Mouse (Mus musculus): ENCODE measurements at regions not wholly inside any gene's neighbourhood (a gene's known extent, or its start where the extent isn't known, plus 50 kb on each side); places are given as distances from the start of the nearest gene placed in this dataset.

DNA sequence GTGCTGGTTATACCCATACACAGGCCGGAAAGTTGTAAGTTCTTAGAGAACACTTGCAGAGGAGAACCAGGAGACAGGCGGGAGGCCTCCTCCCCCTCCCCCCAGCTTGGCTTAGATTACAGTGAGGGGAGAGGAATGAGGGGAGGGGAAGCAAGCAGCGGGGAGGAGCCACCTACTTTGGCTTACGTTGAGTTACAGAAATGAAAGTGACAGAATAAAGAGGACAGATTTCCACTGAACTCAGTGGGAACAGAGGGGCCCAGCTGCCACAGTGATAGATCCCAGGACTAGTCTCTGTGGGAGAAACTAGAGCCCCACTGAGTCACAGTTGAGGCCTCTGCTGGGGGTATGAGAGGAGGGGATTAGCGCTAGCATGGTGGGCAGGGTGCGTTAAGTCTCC, 86.5 kb upstream of the Gm11983 start:
- DNase-seq, result peak; percentile 33

DNA sequence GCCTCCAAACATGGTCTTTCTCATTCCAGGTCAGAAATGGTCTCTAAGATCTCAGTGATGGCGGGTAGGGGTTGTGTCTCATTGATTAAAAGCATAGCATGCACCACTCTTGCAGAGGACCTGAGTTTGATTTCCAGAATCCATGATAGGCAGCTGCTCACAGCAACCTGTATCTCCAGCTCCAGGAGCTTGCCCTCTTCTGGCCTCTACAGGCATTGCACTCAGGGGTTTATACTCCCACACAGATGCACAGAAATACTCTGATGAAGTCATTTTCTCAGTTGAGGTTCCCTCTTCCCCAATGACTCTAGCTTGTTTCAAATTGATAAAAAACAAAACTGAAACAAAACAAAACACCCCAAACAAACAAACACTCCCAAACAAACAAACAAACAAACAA, 81.1 kb upstream of the Gm11983 start:
- DNase-seq, result no peak

DNA sequence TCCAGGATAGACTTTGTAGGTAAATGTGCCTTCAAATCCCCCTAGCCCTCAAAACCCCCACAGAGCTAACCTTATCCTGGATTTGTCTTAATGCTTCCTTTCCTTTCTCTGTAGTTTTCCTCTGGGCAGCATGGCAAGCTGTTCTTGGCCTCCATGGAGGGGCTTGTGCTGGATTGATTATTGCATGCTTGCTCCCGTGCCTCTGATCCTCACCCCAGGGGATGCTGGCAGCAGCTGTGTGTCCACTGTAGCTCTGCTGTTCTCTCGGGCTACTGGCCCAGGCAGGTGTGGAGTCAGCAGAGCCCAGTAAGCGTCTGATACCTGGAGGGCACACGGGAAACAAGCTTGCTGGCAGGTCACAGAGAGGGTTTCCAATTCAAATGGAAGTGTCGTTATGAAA, 68.2 kb upstream of the Gm11983 start:
- DNase-seq, result no peak

DNA sequence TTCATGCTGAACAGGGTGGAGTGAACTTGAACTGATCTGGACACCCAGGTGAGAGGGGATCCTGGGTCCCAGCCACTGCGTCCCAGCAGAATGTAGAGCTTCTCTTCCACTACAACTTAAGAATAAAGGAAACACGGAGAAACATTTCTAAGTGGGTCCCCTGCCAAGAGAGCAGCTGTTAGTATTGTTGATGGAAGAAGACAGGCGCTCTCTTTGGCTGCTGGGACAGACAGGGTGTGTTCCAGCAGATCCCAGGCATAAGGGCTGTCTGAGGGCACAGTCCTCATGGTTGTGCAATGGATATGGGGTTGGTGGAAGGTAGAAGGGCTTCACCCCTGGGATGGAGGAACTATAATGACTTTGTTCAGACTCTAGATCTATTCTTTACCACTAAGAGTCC, 65.5 kb upstream of the Gm11983 start:
- no peak for DNase-seq

DNA sequence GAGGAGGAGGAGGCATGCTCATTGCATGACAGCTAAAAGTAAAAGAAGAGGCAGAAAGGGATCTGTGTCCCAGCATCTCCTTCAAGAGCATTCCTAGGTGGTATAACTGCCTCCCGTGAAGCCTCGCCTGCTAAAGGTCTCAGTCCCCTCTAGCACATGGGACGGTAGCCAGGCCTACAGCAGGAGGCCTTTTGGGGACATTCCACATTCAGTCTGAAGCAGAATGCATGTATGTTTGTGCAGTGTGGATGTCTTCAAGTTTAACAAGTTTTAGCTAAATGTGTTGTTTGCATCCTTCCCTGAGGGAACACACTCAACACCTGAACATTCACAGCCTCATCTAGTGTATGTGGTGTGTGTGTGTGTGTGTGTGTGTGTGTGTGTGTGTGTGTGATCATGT, 64.8 kb upstream of the Gm11983 start:
- no peak for DNase-seq

DNA sequence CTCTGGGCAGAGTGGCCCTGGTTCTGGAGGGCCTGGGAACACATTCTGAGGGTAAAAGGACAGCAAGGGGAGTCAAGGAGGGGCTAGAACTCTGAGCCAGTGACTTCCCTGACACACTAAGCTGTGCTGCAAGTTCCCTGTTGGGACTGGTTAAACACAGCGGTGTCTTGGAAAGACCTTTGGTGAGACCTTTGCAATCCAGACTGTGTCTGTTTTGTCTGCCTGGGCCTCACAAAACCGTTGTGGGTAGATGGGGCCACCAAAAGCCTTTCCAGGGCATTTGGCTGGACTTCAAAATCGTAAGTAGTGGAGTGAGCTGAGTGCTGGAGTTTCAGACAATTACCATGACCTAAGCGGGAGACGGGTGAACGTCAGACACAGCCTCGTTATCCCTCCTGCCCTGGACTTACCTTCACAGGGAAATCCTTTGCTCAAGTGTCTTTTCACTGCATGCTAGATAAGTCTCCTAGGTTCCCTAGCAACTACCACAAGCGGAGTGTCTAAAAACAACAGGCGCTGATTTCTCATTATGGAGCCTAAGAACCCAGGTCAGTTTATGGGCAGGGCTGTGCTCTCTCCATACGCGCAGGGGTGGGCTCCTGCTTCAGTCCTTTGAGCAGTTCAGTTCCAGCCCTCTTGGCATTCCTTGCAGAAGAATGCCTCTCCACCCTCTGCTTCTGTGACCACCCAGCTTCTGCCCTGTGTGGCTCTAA, 63.5 kb upstream of the Gm11983 start:
- DNase-seq, result no peak

DNA sequence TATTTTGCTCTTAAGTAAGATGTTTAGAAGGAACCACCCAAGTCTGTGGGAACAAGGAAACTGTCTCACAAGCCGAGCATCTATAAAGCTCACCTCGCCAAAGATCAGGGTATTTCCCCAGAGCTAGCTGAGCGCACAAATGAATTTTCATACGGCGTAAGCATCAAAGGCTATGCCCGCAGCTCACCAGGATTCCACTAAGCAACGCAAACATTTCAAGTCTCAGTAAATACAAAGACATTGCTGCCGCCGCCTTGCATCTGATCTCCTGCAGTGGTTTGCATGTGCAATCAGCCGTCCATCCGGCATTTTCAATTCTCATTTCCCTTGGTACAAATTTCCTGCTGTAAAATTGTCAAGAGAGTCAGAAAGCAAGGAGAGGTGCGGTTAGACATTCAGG, 62.9 kb upstream of the Gm11983 start:
- no peak for DNase-seq

DNA sequence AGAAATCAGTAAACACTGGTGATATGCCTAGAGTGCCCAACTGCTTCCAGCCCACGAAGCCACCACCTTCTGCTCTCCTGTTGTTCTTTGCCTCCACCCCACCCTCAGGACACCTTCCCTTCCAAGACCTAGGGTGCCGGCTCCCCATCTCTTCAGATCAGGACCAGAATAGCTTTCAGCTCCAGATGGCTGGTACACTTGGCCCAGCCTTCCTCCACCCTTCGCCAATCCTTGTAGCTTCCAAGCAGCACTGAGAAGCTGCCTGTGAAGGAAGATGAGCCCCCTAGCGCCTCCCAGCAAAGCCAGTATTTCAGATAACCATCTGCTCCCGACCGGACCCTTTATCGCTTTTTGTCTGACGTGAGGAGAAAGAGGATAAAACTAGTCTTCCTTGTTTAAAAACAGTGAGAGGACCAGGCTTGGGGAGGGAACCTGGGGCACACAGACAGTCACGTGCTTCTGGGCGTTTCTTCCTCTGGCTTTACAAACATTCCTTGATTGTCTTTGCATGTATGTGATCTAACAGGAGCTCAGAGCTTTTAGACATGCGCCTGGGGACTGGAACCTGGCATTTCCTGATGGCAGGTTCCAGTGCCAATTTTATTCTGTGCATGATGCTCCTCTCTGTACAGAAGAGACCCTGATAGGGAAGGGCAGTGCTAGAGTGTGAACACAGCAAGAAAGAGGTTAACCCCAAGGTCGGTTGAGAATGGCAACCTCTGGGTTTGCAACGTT, 62.0 kb upstream of the Gm11983 start:
- no peak for DNase-seq

DNA sequence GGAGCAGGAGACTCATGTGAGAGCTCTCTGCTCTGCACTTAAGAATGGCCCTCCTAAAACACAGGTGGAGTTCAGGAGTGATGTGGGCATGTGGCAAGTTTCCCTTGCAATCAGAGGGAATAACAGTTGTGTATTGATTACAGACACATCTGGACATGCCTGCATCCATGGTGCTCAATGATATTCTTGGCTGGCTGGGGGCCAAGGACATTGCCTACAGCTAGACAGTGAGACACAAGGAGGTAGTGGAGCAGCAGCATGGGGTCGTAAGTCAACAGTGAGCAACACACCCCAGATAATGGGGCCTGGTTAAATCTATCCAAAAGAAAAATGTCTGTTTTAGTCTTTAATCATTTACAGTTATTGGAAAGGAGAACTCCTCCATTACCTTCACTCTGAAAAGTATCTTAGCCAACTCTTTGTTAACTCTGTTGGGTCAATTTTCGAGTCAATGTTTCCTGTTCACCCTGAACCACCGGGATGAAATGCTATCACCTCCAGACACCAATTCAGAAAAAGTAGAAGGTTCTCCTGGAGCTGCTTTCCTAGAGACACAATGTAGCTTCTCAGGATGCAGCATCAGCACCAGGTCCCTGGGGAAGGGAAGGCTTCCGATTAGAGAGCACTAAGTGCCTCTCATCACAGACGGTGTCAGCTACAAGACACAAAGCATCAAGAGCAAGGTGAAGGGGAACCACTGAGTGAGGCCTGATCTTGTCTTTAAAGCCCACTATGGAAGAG, 61.1 kb upstream of the Gm11983 start:
- no peak for DNase-seq

DNA sequence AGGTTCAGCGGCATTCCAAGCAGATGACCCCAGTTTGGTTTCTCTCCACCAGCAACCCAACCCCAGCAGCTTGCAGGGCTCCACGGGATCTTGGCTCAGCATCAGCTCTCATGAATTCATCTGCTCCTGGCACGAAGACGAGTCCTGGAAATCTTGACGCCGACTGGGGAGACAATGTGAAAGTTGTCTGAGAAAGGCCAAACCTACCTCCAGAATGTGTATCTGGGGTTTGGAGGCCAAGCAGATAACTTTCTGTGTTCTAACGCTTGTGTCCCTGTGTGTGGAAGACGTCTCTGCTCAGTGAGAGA, 58.3 kb upstream of the Gm11983 start:
- DNase-seq, result no peak

DNA sequence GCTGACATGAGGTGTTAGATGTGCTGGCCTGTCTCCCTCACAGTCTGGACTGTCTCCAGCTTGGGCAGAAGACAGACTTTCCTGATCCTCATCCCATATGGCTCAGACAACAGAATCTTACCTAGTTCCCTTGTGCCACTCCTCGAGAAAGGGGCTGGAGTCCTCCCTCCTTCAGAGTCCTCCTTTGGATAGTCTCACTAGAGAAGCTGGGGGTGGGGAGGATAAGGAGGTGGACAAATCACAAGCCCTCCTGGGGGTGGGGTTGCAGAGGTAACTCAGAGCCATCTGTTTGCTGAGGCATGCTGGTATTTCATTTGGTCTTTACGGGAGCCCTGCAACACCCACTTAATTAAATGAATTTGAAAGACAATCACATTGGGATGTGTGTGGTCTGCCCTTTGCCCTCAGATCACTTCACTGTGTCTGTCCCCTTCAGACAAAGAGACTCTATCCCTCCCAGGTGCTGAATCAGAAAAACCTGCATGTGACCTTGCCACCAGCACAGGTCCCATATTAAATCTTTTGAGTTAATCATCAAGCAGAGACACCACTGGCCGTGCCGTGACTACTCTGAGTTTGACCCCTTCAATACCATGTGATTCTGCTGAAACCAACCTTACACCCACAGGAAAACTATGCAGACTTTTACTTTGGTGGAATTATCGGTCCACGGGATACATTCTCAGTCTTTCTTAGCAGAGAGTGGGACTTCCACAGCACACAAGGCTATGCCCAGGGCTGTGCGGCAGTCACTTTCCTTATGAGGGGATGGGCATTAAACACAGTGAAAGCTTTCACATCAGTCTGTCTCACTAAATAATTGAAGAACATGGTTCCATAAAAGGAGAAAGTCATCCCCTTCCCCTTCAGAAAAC, 57.7 kb upstream of the Gm11983 start:
- DNase-seq, result no peak

DNA sequence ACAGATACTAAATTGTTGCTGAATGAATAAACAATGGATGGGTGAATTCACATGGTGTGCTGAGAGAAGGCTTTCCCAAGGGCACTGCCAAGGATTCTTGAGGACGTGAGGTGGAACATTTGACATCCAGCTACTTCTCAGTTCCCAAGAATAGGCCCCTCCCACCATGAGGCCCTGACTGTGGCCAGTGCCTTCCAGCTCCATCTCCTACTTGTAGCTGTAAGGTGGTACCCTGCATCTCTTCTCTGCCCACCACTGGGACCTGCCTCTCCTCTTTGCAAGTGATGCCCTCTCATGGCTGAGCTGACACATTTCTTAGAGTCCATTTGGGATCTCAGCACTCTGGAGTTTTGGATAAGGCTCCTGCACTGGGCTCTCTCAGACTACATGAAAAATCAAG, 56.3 kb upstream of the Gm11983 start:
- no peak for DNase-seq

DNA sequence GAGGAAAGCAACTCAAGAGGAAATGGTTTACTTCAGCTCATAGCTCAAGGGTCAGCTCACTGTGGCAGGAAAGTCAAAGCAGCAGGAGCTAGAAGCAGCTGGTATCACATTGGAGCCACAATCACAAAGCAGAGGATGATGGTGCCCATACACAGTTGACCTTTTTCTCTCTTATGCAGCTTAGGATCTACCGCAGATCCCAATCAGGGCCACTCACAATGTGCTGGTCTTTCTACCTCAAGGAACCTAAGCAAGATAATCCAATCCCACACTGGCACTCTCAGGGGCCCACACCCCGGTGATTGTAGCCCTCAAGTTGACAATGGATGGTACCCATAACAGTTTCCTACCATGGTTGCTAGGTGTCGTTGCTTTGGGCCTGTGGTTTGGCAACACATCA, 55.6 kb upstream of the Gm11983 start:
- DNase-seq, result no peak

DNA sequence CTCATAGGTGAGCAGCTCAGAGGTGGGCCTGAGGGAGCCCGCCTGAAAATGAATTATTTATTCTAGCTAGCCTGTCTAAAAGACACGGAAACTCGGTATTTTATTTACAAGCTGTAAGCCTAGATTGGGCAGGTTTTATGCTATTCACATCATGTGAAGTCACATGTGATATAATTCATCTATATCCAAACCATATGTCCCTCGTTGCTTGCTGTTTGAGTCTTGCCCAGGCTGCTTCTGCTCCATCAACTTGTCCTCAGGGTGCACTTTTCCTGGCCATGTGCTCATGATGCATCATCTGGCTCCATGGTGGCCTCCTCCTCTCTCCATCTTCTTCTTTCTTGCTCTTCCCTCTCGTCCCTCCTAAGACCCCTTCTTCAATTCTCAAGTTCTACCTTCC, 53.0 kb upstream of the Gm11983 start:
- no peak for DNase-seq

DNA sequence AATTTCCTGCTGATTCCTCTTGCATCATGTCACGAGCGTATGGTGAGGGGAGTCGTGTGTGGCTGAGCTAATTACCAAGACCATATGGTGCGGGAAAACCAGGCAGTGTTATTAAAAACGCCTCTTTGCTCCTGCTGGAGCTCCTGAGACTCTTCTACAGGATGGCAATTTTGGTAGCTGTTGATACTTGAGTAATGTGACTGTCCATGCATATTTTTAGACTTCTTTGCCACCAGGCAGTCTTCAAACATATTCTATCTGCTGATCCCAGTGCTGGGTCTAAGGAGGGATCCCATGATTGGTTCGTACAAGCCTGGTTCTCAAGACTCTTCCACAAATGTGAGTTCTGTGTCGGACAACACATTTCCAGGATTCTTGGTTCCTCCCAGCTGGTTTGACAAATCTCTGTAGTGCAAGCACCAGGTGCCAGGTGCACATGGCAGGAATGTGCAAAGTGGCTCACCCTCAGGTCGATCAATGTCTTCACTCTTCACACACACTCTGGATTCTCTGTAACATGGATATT, 52.3 kb upstream of the Gm11983 start:
- no peak for DNase-seq

DNA sequence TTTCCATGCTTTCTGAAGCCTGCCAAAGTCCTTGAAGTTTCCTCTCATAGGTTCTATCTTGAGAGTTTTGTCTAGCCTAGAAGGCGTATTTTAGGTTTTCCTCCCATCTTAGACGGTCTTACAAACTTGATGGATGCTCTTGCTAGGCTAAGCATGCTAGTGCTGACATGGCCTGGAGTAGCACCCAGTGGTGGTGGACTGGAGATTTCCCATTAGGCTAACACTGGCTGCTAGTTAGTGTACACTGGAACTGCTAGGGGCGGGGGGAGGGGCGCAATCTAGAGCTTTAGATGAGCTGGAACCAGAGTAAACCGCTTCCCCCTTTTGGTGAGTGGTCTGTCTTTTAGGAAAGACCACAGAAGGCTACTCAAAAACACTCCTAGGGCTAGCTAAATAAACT, 51.7 kb upstream of the Gm11983 start:
- DNase-seq, result no peak
